Mouse (Mus musculus) induced T-regulatory cell, adult 2 months (primary cell): ENCODE results near the gene Cflar.
"Not testable (repeated sequence)": the region's sequence is repeated elsewhere in the genome, so short reads cannot be mapped to it uniquely, and the experiment has no call there.

ENCODE experiments used
- DNase-seq: peaks from one replicate; pipeline ENCODE4 v3.0.0-alpha.2; 2012; ENCODE audit warnings: low read depth

Cflar gene

DNA sequence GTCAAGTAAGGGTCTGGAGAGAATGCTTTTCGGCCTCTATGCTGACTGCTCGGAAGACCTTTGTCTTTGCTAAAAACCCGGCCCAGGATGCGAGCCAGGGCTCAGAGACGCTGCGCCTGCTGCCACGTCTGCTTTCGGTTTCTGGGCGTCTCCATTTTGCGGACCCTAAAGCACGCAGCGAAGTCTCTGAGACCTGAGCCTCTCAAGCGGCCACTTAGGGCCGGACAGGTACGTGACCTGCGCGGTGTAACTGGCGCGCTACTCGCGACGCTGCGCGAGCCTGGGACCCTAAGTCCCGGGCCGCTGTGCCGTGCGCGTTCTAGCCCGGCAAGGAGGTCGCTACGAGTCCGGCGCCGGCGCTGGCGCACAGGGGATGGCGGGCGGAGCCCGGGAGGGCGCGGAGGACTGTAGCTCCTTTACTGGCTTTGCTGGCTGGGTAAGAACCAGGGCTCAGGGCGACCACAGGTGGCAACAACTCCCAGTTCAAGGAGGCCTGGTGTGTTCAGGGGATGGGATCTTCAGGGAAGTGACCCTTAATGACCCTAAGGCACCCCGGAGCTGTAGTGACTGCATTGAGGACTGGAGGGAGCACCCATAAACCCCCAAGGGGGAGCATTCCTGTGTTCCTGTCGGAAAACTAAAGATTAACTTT lies at the start of gene Cflar:
Gene Cflar (plus strand): TSS at position 144 of the 652 bp plus-strand sequence.
- DNase-seq, result peak; percentile 89

- not testable (repeated sequence) for DNase-seq
Measured at GRCm38 (mm10) chr1:58662671-58663070, 48.6 kb upstream of the Cflar start.

DNA sequence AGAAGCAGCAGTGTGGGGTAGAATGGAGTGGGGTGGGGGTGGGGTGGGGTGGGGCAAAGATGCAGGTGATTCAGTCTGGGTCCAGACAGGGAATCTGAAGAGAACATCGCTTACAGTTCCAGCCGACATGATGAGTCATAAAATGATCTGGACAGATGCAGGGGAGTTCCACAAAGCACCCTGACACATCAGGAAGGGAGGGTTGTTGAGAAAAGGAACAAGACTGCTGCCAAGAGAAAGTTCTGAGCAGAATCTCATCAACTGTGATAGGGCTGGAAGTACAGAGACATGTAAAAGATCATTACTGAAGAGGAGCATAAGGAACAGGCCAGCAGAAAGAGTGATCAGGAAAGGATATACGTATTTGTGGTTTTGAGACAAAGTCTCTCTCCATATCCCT lies 47.9 kb upstream of the Cflar start:
- DNase-seq, result not testable (repeated sequence)

DNA sequence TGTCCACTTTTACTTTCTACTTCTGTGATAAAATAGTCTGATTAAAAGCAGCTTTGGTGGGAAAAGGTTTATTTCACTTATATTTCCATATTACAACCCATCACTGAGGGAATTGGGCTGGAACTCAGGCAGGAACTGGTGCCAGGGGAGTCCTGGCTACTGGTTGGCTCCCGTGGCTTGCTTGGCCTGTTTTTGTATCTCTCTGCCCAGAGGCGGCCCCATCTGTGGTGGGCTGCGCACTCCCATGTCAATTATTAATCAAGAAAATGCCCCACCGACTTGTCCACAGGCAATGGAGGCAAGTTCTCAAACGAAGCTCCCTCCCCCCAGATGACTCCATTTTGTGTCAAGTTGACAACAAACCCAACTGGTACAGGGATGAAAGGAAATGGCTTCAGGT lies 43.1 kb upstream of the Cflar start:
- no peak for DNase-seq

DNA sequence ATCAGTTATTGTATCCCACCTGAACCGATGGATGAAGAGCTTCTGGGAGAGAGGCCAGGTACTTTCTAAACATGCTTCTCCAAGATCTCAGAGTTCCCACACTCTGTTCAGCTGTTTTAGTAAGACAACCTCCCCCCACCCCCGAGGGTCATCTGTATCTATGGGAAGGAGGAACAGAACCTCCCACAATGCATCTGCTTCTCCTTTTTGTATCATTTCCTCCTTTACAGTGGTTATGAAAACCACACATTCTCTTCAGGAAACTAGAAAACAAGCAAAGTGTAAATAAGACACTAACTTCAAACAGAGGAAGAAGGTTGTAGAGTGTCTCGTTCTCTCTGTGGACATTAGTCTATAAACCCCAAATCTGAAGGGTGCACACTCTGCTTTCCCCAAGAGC lies 41.7 kb upstream of the Cflar start:
- DNase-seq, result not testable (repeated sequence)

GRCm38 (mm10) chr1:58672116-58672515 lies 39.2 kb upstream of the Cflar start:
- no peak for DNase-seq

GRCm38 (mm10) chr1:58675011-58675410 lies 36.3 kb upstream of the Cflar start:
- no peak for DNase-seq

DNA sequence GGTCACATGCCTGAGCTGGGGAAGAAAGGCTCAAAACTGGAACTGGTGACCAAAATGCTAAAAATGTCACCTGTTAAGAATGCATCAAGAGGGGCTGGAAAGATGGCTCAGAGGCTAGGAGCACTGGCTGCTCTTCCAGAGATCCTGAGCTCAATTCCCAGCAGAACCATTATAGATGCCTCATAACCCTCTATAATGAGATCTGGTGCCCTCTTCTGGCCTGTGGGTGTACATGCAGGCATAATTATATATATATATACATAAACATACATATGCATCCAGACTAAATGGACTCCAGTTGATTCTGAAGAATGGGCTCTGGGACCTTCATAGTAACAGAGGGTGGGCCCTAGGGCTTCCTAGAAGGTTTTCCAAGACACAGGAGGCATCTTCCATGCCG lies 33.7 kb upstream of the Cflar start:
- peak; percentile 82 for DNase-seq

- DNase-seq, result not testable (repeated sequence)
Measured at GRCm38 (mm10) chr1:58678412-58678811, 32.9 kb upstream of the Cflar start.

- DNase-seq, result no peak
Measured at GRCm38 (mm10) chr1:58689426-58689825, 21.9 kb upstream of the Cflar start.

DNA sequence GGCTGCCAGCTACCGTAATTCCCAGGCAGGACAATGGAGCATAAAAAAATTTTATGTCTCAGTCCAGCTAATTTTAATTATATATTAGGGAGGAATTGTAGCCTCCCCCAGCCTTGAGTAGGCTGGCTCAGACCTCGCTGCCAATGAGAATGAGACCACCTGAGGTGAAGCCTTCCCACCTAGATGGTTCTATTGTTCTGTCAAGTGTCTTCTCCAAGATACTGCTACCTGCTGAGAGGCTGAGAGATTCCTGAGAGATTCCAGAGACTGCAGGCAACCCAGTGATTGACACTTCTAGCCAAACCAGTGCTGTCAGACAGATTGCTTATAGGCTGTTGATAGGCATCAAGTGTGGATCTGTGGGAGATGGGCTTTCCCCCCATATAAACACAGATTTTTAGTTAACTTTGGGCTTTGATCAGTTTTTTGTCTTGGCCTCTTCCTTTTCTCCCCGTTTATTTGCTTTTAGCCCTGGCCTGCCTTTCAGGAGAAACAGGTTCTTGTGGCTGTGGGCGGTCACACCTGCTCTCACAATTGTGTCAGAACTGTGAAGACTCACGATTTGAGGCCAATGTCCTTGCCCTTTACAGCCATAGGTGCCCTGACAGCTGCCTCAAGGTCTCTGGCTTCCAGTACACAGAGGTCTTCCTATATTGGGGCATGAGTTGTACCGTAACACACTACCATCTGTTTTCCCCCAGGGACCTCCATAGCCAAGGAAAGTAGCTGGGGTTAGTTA lies 21.1 kb upstream of the Cflar start:
- no peak for DNase-seq

GRCm38 (mm10) chr1:58690834-58691488 lies 20.3 kb upstream of the Cflar start:
- DNase-seq, result not testable (repeated sequence)

GRCm38 (mm10) chr1:58691718-58692117 lies 19.6 kb upstream of the Cflar start:
- DNase-seq, result not testable (repeated sequence)

GRCm38 (mm10) chr1:58693696-58694095 lies 17.6 kb upstream of the Cflar start:
- DNase-seq, result no peak

GRCm38 (mm10) chr1:58695810-58696209 lies 15.5 kb upstream of the Cflar start, which contains the start of gene Als2cr12:
Gene Als2cr12 (minus strand): TSS chr1:58695989.
- DNase-seq, result not testable (repeated sequence)

DNA sequence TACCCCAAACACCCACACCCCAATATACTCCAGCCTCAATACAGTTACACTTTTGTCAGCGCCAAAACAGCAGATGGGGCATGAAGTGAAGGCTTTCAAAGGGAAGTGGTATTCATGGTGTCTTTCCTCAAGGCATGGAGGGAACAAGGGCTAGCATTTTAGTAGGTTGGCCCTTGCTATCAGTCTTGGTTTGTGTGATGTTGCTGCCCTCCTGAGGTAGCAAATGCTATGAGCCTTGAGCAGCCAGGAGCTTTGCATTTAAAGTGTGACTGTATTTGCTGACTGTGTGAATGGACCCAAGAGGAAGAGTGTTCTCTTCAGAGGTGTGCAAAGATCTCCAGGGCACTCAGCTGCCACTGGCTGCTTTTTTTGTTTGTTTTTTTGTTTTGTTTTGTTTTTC lies 13.7 kb upstream of the Cflar start:
- peak; percentile 49 for DNase-seq

DNA sequence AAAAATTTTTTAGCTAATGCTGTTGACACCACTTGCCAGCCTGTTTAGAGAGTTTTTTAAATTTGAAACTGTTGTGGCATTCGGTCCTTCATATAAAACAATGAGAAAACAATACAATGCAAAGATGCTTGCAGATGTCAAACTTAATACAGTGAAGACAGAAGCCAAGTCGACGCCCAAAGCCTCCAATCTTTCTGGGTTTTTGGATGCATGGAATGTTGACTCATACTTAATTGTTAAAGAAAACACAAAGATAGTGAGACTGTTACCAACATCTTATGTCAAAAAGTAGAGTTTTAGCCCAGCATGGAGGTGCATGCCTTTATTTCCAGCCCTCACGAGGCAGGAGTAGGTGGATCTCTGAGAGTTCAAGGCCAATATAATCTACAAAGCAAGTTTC lies 12.5 kb upstream of the Cflar start:
- no peak for DNase-seq

GRCm38 (mm10) chr1:58699988-58700387 lies 11.3 kb upstream of the Cflar start:
- no peak for DNase-seq

GRCm38 (mm10) chr1:58700580-58701162 lies 10.6 kb upstream of the Cflar start:
- DNase-seq, result not testable (repeated sequence)

GRCm38 (mm10) chr1:58710043-58710442 lies 1.3 kb upstream of the Cflar start:
- DNase-seq, result peak; percentile 20

- no peak for DNase-seq
Measured at GRCm38 (mm10) chr1:58710711-58711364, 470 bp upstream of the Cflar start.
